Mouse (Mus musculus) embryonic facial prominence, embryonic 14.5 days (tissue): ENCODE results near the gene Tmem256. TPM values are rescaled to one million over a fixed set of nuclear protein-coding genes. Genes with fewer than 3 reads are reported as not detected.

Source experiments
- ATAC-seq: fragments of 200-750 bp; cut with Nextera tagmentation; 2 replicates; pipeline ENCODE4 v1.8.0; 2017; ENCODE audit warnings: low read depth, moderate number of reproducible peaks, moderate TSS enrichment
- DNase-seq: peaks from one replicate; pipeline ENCODE4 v3.0.0-alpha.2; 2015; ENCODE audit warnings: low spot score
- H3K27ac ChIP-seq: fragments of 300-500 bp; sonication (generic); replicated peaks from 2 replicates; pipeline ENCODE4 v1.5.1; 2014; ENCODE audit warnings: low read depth, mild to moderate bottlenecking, low read length, moderate library complexity
- H3K27me3 ChIP-seq: fragments of 300-500 bp; sonication (generic); replicated peaks from 2 replicates; pipeline ENCODE4 v1.6.1; 2014; ENCODE audit warnings: low read length; ENCODE audit not compliant: control insufficient read depth, insufficient read depth
- H3K36me3 ChIP-seq: fragments of 300-500 bp; sonication (generic); 2 replicates; pipeline ENCODE4 v1.6.1; 2014; ENCODE audit warnings: low read length, mixed read lengths; ENCODE audit not compliant: control insufficient read depth, insufficient read depth
- H3K4me1 ChIP-seq: fragments of 300-500 bp; sonication (generic); 2 replicates; pipeline ENCODE4 v1.6.1; 2014; ENCODE audit warnings: antibody characterized with exemption, low read length; ENCODE audit not compliant: control insufficient read depth, insufficient read depth
- H3K4me2 ChIP-seq: fragments of 300-500 bp; sonication (generic); 2 replicates; pipeline ENCODE4 v1.6.1; 2014; ENCODE audit warnings: low read depth, mild to moderate bottlenecking, low read length, moderate library complexity, mixed read lengths
- H3K4me3 ChIP-seq: fragments of 300-500 bp; sonication (generic); 2 replicates; pipeline ENCODE4 v1.5.1; 2014; ENCODE audit warnings: low read depth, mild to moderate bottlenecking, low read length
- H3K9ac ChIP-seq: fragments of 300-500 bp; sonication (generic); 2 replicates; pipeline ENCODE4 v1.6.1; 2014; ENCODE audit warnings: low read depth, mild to moderate bottlenecking, low read length, moderate library complexity, mixed read lengths
- H3K9me3 ChIP-seq: fragments of 300-500 bp; sonication (generic); 2 replicates; pipeline ENCODE4 v1.6.1; 2016; ENCODE audit warnings: low read length; ENCODE audit not compliant: control insufficient read depth
- WGBS: fragments of 180-500 bp; shearing (Covaris S2); extraction: QIAGEN DNeasy Blood & Tissue Kit; methylation state at CpG from one replicate; pipeline ENCODE4 v1.1.7; 2014; 5-methylcytosine and 5-hydroxymethylcytosine counted together
- polyA plus RNA-seq: library from polyadenylated mRNA; unstranded; fragments of >200 nt; fragmentation: Nextera tagmentation; extraction: Ambion mirVana; gene quantifications from 2 replicates; pipeline ENCODE4 v1.2.1, GENCODE M21; 2014

Gene Tmem256
- polyA plus RNA-seq, 1 experiment from 2014 or later, result 379 TPM

DNA sequence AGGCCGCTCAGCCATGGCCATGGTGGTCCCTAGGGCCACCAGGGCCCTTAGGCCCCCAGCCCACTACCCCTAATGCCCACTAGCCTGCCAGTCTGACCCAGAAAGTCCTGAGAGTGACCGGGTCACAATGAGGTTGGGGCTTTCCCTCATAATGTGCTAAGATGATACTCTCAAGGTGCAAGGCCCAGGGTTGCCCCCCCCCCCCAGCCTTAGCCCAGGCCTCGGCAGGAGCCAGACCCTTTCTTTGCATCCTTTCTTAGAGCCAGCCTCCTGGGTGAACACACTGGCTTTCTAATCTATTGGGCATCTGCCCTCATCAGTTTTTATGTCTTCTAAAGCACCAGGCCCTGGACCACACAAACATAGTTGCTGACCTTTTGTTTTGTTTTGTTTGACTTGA, 16.2 kb upstream of the Tmem256 start, which contains the start of gene Spem1:
TSS of gene Spem1 (minus strand) at position 101 of the 400 bp plus-strand sequence.
- H3K4me3 ChIP-seq, result no peak within 1 kb of the TSS
- H3K9me3 ChIP-seq, result peaks cover 12% of the 10 kb centered on the region
- H3K9ac ChIP-seq, result no peak within 1 kb of the TSS
- no peaks in the 10 kb centered on the region for H3K4me1 ChIP-seq
- no peak within 1 kb of the TSS for H3K27ac ChIP-seq
- DNase-seq (no peak), ATAC-seq (no peak)
- peaks cover 30% of the 10 kb centered on the region for H3K36me3 ChIP-seq
- 95% methylated on average over 2 of the region's 3 CpGs for WGBS
- no peak within 1 kb of the TSS for H3K4me2 ChIP-seq
- no peaks in the 10 kb centered on the region for H3K27me3 ChIP-seq

DNA sequence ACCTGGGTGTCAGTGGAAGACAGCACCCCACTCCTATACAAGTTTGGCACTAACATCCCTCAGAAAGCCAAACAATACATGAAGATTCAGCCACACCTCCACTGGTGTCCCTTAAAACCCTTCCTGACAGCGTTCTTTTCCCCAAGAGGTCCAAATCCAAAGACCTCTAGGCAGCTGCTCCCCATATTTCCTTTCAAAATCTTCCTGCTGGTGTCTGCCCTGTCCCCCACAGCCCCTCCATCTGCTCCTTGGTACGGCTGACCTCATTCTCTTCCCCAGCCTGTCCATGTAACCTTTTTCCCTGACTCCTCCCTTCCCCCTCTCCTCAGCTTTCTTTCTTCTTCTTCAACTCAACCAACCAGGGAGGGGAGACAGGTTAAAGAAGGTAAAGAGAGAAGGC, 14.9 kb upstream of the Tmem256 start:
- Histone ChIP-seq H3K27ac (no peak overlapping the region), H3K36me3 (peaks cover 44% of the 10 kb centered on the region), H3K27me3 (no peaks in the 10 kb centered on the region), H3K4me1 (no peaks in the 10 kb centered on the region), H3K9ac (no peak overlapping the region), H3K9me3 (no peaks in the 10 kb centered on the region), H3K4me3 (no peak overlapping the region), H3K4me2 (no peak overlapping the region)
- DNase-seq (no peak), ATAC-seq (no peak)
- WGBS, result 79% methylated on average over 2 of the region's 2 CpGs

DNA sequence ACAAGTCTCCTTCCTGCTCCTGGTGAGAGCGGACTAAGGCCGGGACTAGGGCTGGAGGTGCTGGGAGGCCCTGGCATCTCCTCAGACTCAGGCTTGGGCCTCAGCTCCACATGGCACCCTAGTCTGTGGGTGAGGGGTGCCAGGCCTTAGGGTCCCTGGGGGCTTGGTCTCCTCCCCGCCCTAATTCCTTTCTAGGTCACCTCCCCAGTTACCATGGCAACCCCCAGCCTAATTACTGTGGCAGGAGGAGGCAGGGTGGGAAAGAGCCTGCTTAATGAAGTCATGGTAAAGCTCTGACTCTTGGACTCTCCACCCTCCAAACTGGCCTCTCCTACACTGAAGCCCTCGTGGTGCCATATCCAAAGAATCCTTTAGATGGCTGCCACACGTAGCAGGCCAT, 9.5 kb upstream of the Tmem256 start:
- no peak for DNase-seq
- H3K27me3 ChIP-seq, result no peaks in the 10 kb centered on the region
- H3K9me3 ChIP-seq, result no peaks in the 10 kb centered on the region
- no peak for ATAC-seq
- H3K36me3 ChIP-seq, result peaks cover 86% of the 10 kb centered on the region
- 86% methylated on average over 5 of the region's 5 CpGs for WGBS
- peaks cover 3% of the 10 kb centered on the region; the same call in 1 of the 2 replicates for H3K4me1 ChIP-seq
- H3K4me3 ChIP-seq, result no peak overlapping the region
- no peak overlapping the region for H3K4me2 ChIP-seq
- no peak overlapping the region for H3K9ac ChIP-seq
- no peak overlapping the region for H3K27ac ChIP-seq

DNA sequence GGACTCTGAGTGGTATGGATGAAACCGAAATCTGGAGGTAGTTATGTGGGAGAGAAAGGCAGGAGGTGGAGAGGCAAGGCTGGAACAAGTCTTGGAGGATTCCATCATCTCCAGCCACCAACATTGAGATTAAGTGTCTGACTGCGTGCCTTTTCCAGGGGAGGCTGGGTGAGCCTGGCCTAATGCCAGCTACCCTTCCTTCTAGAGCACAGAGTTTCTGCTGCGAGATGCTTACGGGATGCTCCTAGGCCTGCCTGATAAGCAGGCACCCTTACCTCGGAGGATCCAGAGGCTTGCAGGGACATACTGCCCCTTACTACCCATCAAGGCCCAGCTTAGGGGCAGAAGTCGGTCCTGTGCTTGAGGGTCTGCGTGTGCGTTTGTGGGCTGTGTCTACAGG, 4.8 kb upstream of the Tmem256 start:
- Histone ChIP-seq H3K4me2 (peak overlapping the region; percentile 95), H3K9ac (peak overlapping the region; percentile 72), H3K9me3 (no peaks in the 10 kb centered on the region), H3K4me1 (peaks cover 23% of the 10 kb centered on the region), H3K4me3 (peak overlapping the region; percentile 73), H3K27ac (0 out of 2 replicates have a peak overlapping the region, but pooled peaks have one; percentile 36), H3K27me3 (no peaks in the 10 kb centered on the region), H3K36me3 (peaks cover 43% of the 10 kb centered on the region)
- ATAC-seq (no peak), DNase-seq (no peak)
- WGBS, result 50% methylated on average over 7 of the region's 8 CpGs

DNA sequence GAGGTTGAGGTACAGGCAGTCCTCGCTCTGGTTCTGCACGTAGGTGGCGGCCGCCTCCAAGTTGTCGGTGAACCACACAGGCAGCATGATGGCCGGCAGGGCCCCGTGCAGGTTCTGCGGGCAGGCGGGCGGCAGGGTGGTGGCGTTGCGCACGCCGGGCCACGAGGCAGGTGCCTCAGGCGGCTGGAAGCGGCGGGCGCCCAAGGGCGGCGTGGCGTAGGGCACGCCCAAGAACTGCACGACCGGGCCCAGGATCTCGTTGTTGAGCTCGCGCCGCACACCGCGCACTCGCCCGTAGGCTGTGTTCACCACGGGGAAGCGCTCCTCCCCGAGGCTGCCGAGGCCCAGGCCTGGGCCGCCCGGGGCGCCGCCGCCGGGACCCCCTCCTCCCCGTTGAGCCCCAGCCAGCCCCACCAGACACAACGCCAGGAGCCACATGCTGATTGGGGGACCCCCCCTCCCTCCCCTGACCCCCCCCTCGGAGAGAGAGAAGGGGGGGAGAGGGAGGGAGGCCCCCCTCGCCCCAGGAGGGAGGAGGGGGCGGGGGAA, 4.2 kb upstream of the Tmem256 start:
- H3K9me3 ChIP-seq, result no peaks in the 10 kb centered on the region
- H3K36me3 ChIP-seq, result peaks cover 42% of the 10 kb centered on the region
- H3K4me2 ChIP-seq, result peak overlapping the region; percentile 95
- 15% methylated on average over 14 of the region's 48 CpGs for WGBS
- no peaks in the 10 kb centered on the region for H3K27me3 ChIP-seq
- H3K27ac ChIP-seq, result 0 out of 2 replicates have a peak overlapping the region, but pooled peaks have one; percentile 36
- peaks cover 25% of the 10 kb centered on the region for H3K4me1 ChIP-seq
- peak overlapping the region; percentile 72 for H3K9ac ChIP-seq
- ATAC-seq, result no peak
- peak overlapping the region; percentile 73 for H3K4me3 ChIP-seq
- DNase-seq, result no peak

DNA sequence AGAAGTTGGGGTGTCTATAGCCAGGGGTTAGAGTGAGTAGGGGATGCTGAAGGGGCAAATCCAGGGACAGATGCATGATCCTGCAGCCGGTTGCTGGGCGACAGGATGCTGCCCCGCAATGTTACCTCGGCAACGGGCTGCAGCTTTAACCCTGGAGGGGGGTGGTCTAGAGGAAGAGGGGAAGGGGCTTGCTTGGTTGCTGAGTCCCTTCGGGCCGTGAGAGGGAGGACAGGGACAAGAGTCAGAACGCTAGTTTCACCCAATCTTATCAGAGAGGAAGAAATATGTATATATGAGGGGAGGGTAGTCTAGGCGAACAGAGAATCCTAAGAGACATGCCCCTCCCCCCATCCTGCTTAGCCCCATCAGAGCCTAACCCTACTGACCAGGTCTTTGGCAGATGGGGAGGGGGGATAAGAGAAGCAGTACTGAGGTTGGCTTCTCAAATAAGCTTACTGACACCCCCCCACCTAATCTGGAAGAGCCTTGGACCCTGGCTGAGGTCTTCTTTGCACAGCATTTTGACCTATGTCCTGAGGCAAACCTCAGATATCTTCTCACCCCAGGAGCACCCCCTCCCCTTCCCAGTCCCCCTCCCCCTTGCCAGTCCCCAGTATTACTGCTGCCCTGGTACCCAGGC, 2.9 kb upstream of the Tmem256 start:
- H3K4me1 ChIP-seq, result peaks cover 28% of the 10 kb centered on the region
- WGBS, result 10% methylated on average over 9 of the region's 9 CpGs
- H3K9ac ChIP-seq, result peak overlapping the region; percentile 30; the same call in 1 of the 2 replicates
- peaks cover 33% of the 10 kb centered on the region for H3K36me3 ChIP-seq
- H3K27ac ChIP-seq, result no peak overlapping the region
- ATAC-seq (no peak), DNase-seq (no peak)
- H3K27me3 ChIP-seq, result no peaks in the 10 kb centered on the region
- H3K9me3 ChIP-seq, result no peaks in the 10 kb centered on the region
- H3K4me2 ChIP-seq, result peak overlapping the region; percentile 95
- H3K4me3 ChIP-seq, result peak overlapping the region; percentile 73

DNA sequence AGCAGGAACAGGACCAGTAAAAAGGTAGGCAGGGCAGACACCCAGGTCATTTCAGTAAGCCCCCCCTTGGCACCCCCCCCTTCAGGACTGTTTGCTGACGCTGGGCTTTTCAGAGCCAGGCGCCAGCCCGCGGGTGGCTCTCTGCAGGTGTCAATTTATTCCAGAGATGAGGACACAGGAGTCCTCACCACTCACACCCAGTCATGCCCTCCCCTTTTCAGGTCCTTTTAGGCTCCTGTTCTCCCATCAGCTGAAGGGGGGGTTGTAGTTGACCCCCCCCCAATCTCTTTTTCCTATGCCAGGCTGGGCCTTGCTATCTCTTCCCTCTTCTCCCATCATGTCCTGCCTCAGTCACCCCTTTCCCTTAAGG, 2.4 kb upstream of the Tmem256 start:
- Histone ChIP-seq H3K4me3 (peak overlapping the region; percentile 73), H3K4me1 (peaks cover 28% of the 10 kb centered on the region), H3K9ac (peak overlapping the region; percentile 81), H3K4me2 (peak overlapping the region; percentile 95), H3K9me3 (no peaks in the 10 kb centered on the region), H3K27ac (peak overlapping the region; percentile 92; the same call in 1 of the 2 replicates), H3K36me3 (peaks cover 28% of the 10 kb centered on the region), H3K27me3 (no peaks in the 10 kb centered on the region)
- DNase-seq, result no peak
- ATAC-seq, result no peak
- 6% methylated on average over 4 of the region's 4 CpGs for WGBS

DNA sequence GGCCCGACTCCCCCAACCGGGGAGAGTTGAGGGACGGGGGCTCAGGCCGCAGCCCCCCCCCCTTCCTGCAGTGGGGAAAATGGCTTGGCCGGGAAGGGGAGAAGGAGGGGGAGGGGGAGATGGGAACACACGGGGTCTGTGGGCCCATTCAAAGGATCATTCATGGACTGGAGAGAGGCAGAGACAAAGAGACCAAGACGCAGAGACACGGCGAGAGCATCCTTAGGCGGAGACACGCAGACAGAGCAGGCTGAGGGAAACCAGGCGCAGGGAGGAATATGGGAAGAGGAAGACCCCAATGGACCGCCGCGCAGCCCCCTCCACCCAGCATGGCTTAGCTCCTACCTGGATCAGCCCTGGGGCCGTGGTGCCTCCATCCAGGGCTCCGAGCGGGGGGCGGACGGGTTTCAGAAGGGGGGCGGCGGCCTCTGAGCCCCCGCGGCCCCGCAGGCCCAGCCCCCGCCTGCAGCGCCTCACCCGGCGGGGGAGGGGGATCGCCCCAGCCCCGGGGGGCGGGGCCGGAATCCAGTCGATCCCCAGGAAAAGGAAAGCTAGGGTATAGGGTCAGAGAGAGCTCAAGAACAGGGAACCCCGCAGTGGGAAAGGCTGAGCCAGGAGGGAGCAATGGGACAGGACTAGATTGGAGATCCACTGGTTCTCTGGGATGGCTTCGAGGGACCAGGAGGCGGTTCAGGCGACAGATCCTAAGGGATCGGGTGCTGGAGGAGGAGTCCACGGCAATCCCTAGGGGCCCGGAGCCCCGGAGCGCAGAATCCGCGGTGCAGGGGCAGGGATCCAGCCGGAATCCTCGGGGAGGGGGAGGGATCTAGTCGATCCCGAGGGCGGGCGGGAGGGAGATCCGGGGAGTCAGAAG, 1.4 kb upstream of the Tmem256 start:
- H3K4me1 ChIP-seq, result peaks cover 28% of the 10 kb centered on the region
- H3K4me3 ChIP-seq, result peak overlapping the region; percentile 73
- H3K27ac ChIP-seq, result peak overlapping the region; percentile 92
- H3K27me3 ChIP-seq, result no peaks in the 10 kb centered on the region
- H3K9me3 ChIP-seq, result no peaks in the 10 kb centered on the region
- H3K4me2 ChIP-seq, result peak overlapping the region; percentile 95
- H3K9ac ChIP-seq, result peak overlapping the region; percentile 81
- H3K36me3 ChIP-seq, result peaks cover 20% of the 10 kb centered on the region
- DNase-seq (peak; percentile 61), ATAC-seq (no peak)
- 2% methylated on average over 37 of the region's 52 CpGs for WGBS
